Mouse (Mus musculus) ES-E14 (cell line): ENCODE results near the gene Myo1b. TPM values are rescaled to one million over a fixed set of nuclear protein-coding genes. Genes with fewer than 3 reads are reported as not detected.

Experiments used
- DNase-seq: peaks from one replicate; pipeline ENCODE4 v3.0.0-alpha.2; 2013; ENCODE audit warnings: low read depth, low spot score
- H3K27ac ChIP-seq: 2 replicates; pipeline ENCODE4 v1.5.1; 2012; ENCODE audit warnings: low read depth, mild to moderate bottlenecking, low read length, moderate library complexity, mixed read lengths; ENCODE audit not compliant: poor library complexity, insufficient read depth, severe bottlenecking
- H3K36me3 ChIP-seq: 2 replicates; pipeline ENCODE4 v1.6.1; 2012; ENCODE audit warnings: mild to moderate bottlenecking, low read length, moderate library complexity, mixed read lengths; ENCODE audit not compliant: control insufficient read depth, poor library complexity, insufficient read depth, severe bottlenecking
- H3K4me1 ChIP-seq, 2 experiments: fragments of 150-350 bp in 1 of 2; sonication (generic) in 1 of 2; 2 replicates each; pipeline ENCODE4 v1.6.1; 2012; ENCODE audit warnings: low read length in 2 of 2, mild to moderate bottlenecking in 1 of 2, mixed read lengths in 1 of 2; ENCODE audit not compliant: control insufficient read depth in 2 of 2, insufficient read depth in 2 of 2, poor library complexity in 1 of 2
- H3K4me3 ChIP-seq, 2 experiments: fragments of 150-350 bp in 1 of 2; sonication (generic) in 1 of 2; 2 replicates each; pipeline ENCODE4 v1.5.1; 2012; ENCODE audit warnings: low read length in 2 of 2, low read depth in 1 of 2, mild to moderate bottlenecking in 1 of 2, mixed read lengths in 1 of 2; ENCODE audit not compliant: insufficient read depth in 1 of 2, poor library complexity in 1 of 2, severe bottlenecking in 1 of 2
- H3K9ac ChIP-seq: 2 replicates; pipeline ENCODE4 v1.6.1; 2012; ENCODE audit warnings: low read depth, mild to moderate bottlenecking, low read length, mixed read lengths; ENCODE audit not compliant: poor library complexity, insufficient read depth, severe bottlenecking
- H3K9me3 ChIP-seq: fragments of 150-350 bp; sonication (generic); 2 replicates; pipeline ENCODE4 v1.6.1; 2012; ENCODE audit warnings: low read depth, mild to moderate bottlenecking, low read length; ENCODE audit not compliant: control insufficient read depth, insufficient read depth
- CHD2 ChIP-seq: IDR thresholded peaks from 2 replicates; pipeline ENCODE4 v1.6.1; 2014; ENCODE audit warnings: mild to moderate bottlenecking, low read depth, low read length, inconsistent platforms
- HCFC1 ChIP-seq: IDR thresholded peaks from 2 replicates; pipeline ENCODE4 v1.6.1; 2012; ENCODE audit warnings: low read length, inconsistent platforms, borderline replicate concordance; ENCODE audit not compliant: insufficient read depth
- MAFK ChIP-seq: IDR thresholded peaks from 2 replicates; pipeline ENCODE4 v1.6.1; 2014; ENCODE audit warnings: mild to moderate bottlenecking, low read depth, low read length, inconsistent platforms; ENCODE audit not compliant: insufficient read depth
- ZC3H11A ChIP-seq: IDR thresholded peaks from 2 replicates; pipeline ENCODE4 v1.6.1; 2012; ENCODE audit warnings: low read depth, mild to moderate bottlenecking, inconsistent platforms, low read length, borderline replicate concordance
- ZNF384 ChIP-seq: IDR thresholded peaks from 2 replicates; pipeline ENCODE4 v1.6.1; 2012; ENCODE audit warnings: low read depth, low read length, inconsistent platforms
- in situ Hi-C, 2 experiments: fragments of 600-800 bp; cut with MboI; formaldehyde crosslinking; loops; one replicate each; pipeline ENCODE4 v1.15.1; 2025; ENCODE audit warnings: low sequenced_read_pairs in 2 of 2, inconsistent platforms in 1 of 2; ENCODE audit not compliant: unreplicated experiment in 2 of 2
- total RNA-seq: library from RNA; depleted of rRNA; stranded (reverse); fragments of 300-350 nt; gene quantifications from 2 replicates; pipeline ENCODE4 v1.2.3, GENCODE M21; 2012

Myo1b gene
- total RNA-seq, 1 experiment: 26.0 TPM

- H3K36me3 ChIP-seq: peaks cover 3% of the 10 kb centered on the region; the same call in 1 of the 2 replicates
Measured at GRCm38 (mm10) chr1:51782091-51782490, 133.8 kb downstream of the Myo1b start.

GRCm38 (mm10) chr1:51780357-51780756 is 135.5 kb downstream of the Myo1b start:
- TF ChIP-seq ZNF384: no peak
- no peak for TF ChIP-seq MAFK
- no peak for TF ChIP-seq CHD2
- TF ChIP-seq HCFC1: no peak
- TF ChIP-seq ZC3H11A: no peak
- in situ Hi-C loops: no loop called here
- Histone ChIP-seq H3K4me3 (no peak overlapping the region), H3K27ac (no peak overlapping the region), H3K4me1 (no peaks in the 10 kb centered on the region), H3K36me3 (peaks cover 3% of the 10 kb centered on the region; the same call in 1 of the 2 replicates), H3K9me3 (no peaks in the 10 kb centered on the region), H3K9ac (no peak overlapping the region)
- DNase-seq: no peak

More at GRCm38 (mm10) chr1:51782091-51782490, 133.8 kb downstream of the Myo1b start:
- no peak for DNase-seq
- H3K9ac ChIP-seq: no peak overlapping the region
- in situ Hi-C loops: no loop called here
- TF ChIP-seq ZC3H11A (no peak), HCFC1 (no peak), ZNF384 (no peak), CHD2 (no peak)
- H3K4me3 ChIP-seq: no peak overlapping the region
- H3K4me1 ChIP-seq: no peaks in the 10 kb centered on the region
- no peaks in the 10 kb centered on the region for H3K9me3 ChIP-seq
- no peak overlapping the region for H3K27ac ChIP-seq

DNA sequence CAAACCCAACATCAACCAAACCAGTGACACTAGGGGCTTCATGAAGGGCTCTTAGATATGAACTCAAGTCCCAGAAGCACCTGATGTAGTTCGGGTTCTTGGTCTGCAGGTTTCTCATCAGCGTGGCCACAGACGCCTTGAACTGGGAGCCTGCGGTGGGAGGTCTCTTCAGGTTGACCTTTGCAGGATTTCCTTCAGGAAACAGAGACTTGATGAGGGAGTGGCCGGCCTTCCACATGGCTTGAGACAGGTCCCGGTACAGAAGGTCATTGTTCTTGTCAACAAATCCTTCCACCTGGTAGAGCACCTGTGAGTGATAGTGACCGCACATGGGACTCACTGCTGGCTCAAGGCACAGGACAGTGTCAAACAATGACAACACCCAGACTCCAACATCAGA is 137.6 kb downstream of the Myo1b start:
- no peak for TF ChIP-seq HCFC1
- no peak for TF ChIP-seq CHD2
- no peak for TF ChIP-seq MAFK
- no peak for TF ChIP-seq ZNF384
- TF ChIP-seq ZC3H11A: no peak
- in situ Hi-C loops: no loop called here

GRCm38 (mm10) chr1:51770504-51770871 is 145.4 kb downstream of the Myo1b start:
- no peak for DNase-seq
- in situ Hi-C loops: no loop called here
- Histone ChIP-seq H3K9me3 (no peaks in the 10 kb centered on the region), H3K4me1 (no peaks in the 10 kb centered on the region), H3K9ac (no peak overlapping the region), H3K36me3 (peaks cover 4% of the 10 kb centered on the region; the same call in 1 of the 2 replicates), H3K4me3 (no peak overlapping the region), H3K27ac (no peak overlapping the region)
- TF ChIP-seq MAFK: no peak
- TF ChIP-seq CHD2: no peak
- no peak for TF ChIP-seq HCFC1
- TF ChIP-seq ZC3H11A: no peak
- no peak for TF ChIP-seq ZNF384

More for the DNA sequence above, 137.6 kb downstream of the Myo1b start:
- no peaks in the 10 kb centered on the region for H3K9me3 ChIP-seq
- H3K9ac ChIP-seq: no peak overlapping the region
- H3K4me1 ChIP-seq: no peaks in the 10 kb centered on the region
- H3K27ac ChIP-seq: no peak overlapping the region
- H3K4me3 ChIP-seq: no peak overlapping the region
- peaks cover 3% of the 10 kb centered on the region; the same call in 1 of the 2 replicates for H3K36me3 ChIP-seq
- DNase-seq: no peak
